Mouse (Mus musculus) CH12.LX (cell line): ENCODE measurements around the gene Fscn1. TPM values are rescaled to one million over a fixed set of nuclear protein-coding genes. Genes with fewer than 3 reads are reported as not detected.

ENCODE experiments used
- DNase-seq: peaks from one replicate; pipeline ENCODE4 v3.0.0-alpha.2; 2013; ENCODE audit errors: extremely low read depth
- H3K27ac ChIP-seq: 2 replicates; pipeline ENCODE4 v1.5.1; 2012; ENCODE audit warnings: low read depth, mild to moderate bottlenecking, control low read depth, moderate library complexity; ENCODE audit not compliant: insufficient read depth
- H3K27me3 ChIP-seq: replicated peaks from 2 replicates; pipeline ENCODE3; 2012; ENCODE audit warnings: inconsistent platforms
- H3K36me3 ChIP-seq, 2 experiments: replicated peaks in 1 of 2; 2 replicates each; pipeline versions ENCODE3 to v1.6.1; 2012; ENCODE audit warnings: inconsistent platforms in 1 of 2, low read length in 1 of 2, mild to moderate bottlenecking in 1 of 2, mixed read lengths in 1 of 2, moderate library complexity in 1 of 2; ENCODE audit not compliant: control insufficient read depth in 1 of 2, insufficient read depth in 1 of 2
- H3K4me1 ChIP-seq, 2 experiments: 2 replicates each; pipeline ENCODE4 v1.6.1; 2012; ENCODE audit warnings: inconsistent platforms in 1 of 2, moderate library complexity in 1 of 2; ENCODE audit not compliant: insufficient read depth in 2 of 2, control insufficient read depth in 1 of 2
- H3K4me2 ChIP-seq: 2 replicates; pipeline ENCODE4 v1.6.1; 2012; ENCODE audit warnings: low read depth, mild to moderate bottlenecking, control low read depth; ENCODE audit not compliant: poor library complexity, insufficient read depth, severe bottlenecking
- H3K4me3 ChIP-seq, 3 experiments: fragments of 150-350 bp in 1 of 3; sonication (generic) in 1 of 3; replicated peaks in 1 of 3; 2 replicates each; pipeline versions ENCODE3 to v1.5.1; 2011 to 2012; ENCODE audit warnings: low read depth in 2 of 3, low read length in 2 of 3, mild to moderate bottlenecking in 2 of 3, moderate library complexity in 2 of 3, control low read depth in 1 of 3, improper control_type of control experiment in 1 of 3, inconsistent platforms in 1 of 3, mixed read lengths in 1 of 3; ENCODE audit not compliant: poor library complexity in 1 of 3
- H3K79me2 ChIP-seq: replicated peaks from 2 replicates; pipeline ENCODE4 v1.6.1; 2012; ENCODE audit warnings: mild to moderate bottlenecking, moderate library complexity; ENCODE audit not compliant: control insufficient read depth, poor library complexity, insufficient read depth, severe bottlenecking; ENCODE audit errors: extremely low read depth
- H3K9ac ChIP-seq: 2 replicates; pipeline ENCODE4 v1.6.1; 2012; ENCODE audit warnings: low read depth, mild to moderate bottlenecking, control low read depth, moderate library complexity; ENCODE audit not compliant: insufficient read depth
- H3K9me3 ChIP-seq: replicated peaks from 2 replicates; pipeline ENCODE3; 2012; ENCODE audit warnings: low read length, inconsistent platforms, mixed read lengths
- BHLHE40 ChIP-seq: IDR thresholded peaks from 2 replicates; pipeline ENCODE4 v1.6.1; 2011; ENCODE audit warnings: mild to moderate bottlenecking, low read depth, low read length, improper control_type of control experiment
- CTCF ChIP-seq, 2 experiments: IDR thresholded peaks in 1 of 2; conservative IDR thresholded peaks in 1 of 2; 2 replicates each; pipeline ENCODE4 v1.5.1; 2011 to 2012; ENCODE audit warnings: low read depth in 2 of 2, low read length in 2 of 2, improper control_type of control experiment in 1 of 2, inconsistent platforms in 1 of 2, mild to moderate bottlenecking in 1 of 2, moderate library complexity in 1 of 2
- E2F4 ChIP-seq: IDR thresholded peaks from 2 replicates; pipeline ENCODE4 v1.6.1; 2011; ENCODE audit warnings: low read depth, low read length, improper control_type of control experiment; ENCODE audit not compliant: insufficient replicate concordance
- KAT2A ChIP-seq: IDR thresholded peaks from 2 replicates; pipeline ENCODE4 v1.6.1; 2012; ENCODE audit warnings: low read length, improper control_type of control experiment, inconsistent platforms; ENCODE audit not compliant: insufficient replicate concordance
- MYC ChIP-seq: IDR thresholded peaks from 2 replicates; pipeline ENCODE4 v1.6.1; 2011; ENCODE audit warnings: low read depth, mild to moderate bottlenecking, improper control_type of control experiment, low read length
- NELFE ChIP-seq: IDR thresholded peaks from 2 replicates; pipeline ENCODE4 v1.6.1; 2011; ENCODE audit warnings: low read depth, low read length, improper control_type of control experiment
- PAX5 ChIP-seq: IDR thresholded peaks from 2 replicates; pipeline ENCODE4 v1.6.1; 2012; ENCODE audit warnings: low read length, inconsistent platforms, mixed read lengths
- RAD21 ChIP-seq: IDR thresholded peaks from 2 replicates; pipeline ENCODE4 v1.6.1; 2011; ENCODE audit warnings: low read depth, mild to moderate bottlenecking, low read length, improper control_type of control experiment, moderate library complexity
- SMC3 ChIP-seq: IDR thresholded peaks from 2 replicates; pipeline ENCODE4 v1.6.1; 2011; ENCODE audit warnings: low read depth, low read length, improper control_type of control experiment
- TBP ChIP-seq: conservative IDR thresholded peaks from 2 replicates; pipeline ENCODE4 v1.6.1; 2011; ENCODE audit warnings: low read depth, low read length, improper control_type of control experiment
- UBTF ChIP-seq: IDR thresholded peaks from 2 replicates; pipeline ENCODE4 v1.6.1; 2012; ENCODE audit warnings: low read depth, mild to moderate bottlenecking, inconsistent platforms, low read length, improper control_type of control experiment, moderate library complexity
- USF1 ChIP-seq: IDR thresholded peaks from 2 replicates; pipeline ENCODE4 v1.6.1; 2014; ENCODE audit warnings: low read depth, mild to moderate bottlenecking, inconsistent platforms, low read length, improper control_type of control experiment
- ZKSCAN1 ChIP-seq: IDR thresholded peaks from 2 replicates; pipeline ENCODE4 v1.6.1; 2012; ENCODE audit warnings: low read depth, inconsistent platforms, low read length, improper control_type of control experiment, borderline replicate concordance
- ZNF384 ChIP-seq: IDR thresholded peaks from 2 replicates; pipeline ENCODE4 v1.6.1; 2012; ENCODE audit warnings: low read depth, low read length, improper control_type of control experiment, inconsistent platforms
- dilution Hi-C: fragments of 300-500 bp; cut with MboI; formaldehyde crosslinking; loops from 2 replicates; pipeline ENCODE4 v1.14.3; 2020; ENCODE audit warnings: low sequenced_read_pairs; ENCODE audit not compliant: extremely low pct_unique_long_range_greater_than_20kb, extremely low pct_ligation_motif_present
- in situ Hi-C: fragments of 300-500 bp; cut with MboI; formaldehyde crosslinking; loops from 3 replicates; pipeline ENCODE4 v1.14.3; 2019; ENCODE audit warnings: low sequenced_read_pairs, low pct_ligation_motif_present, low pct_unique_long_range_greater_than_20kb, mixed read lengths
- polyA plus RNA-seq: library from polyadenylated mRNA; unstranded; fragments of >175 nt; gene quantifications from 2 replicates; pipeline ENCODE4 v1.2.1, GENCODE M21; 2012; ENCODE audit warnings: low read depth; ENCODE audit not compliant: insufficient read length
- total RNA-seq, 2 experiments: library from RNA; depleted of rRNA; stranded (reverse); fragments of 300-350 nt in 1 of 2; fragments of >200 nt in 1 of 2; gene quantifications; 2 replicates each; pipeline ENCODE4 v1.2.3; 2012 to 2014

Fscn1 gene
- total and polyA plus RNA-seq, 3 experiments = 19.7 to 75.7 (median 65.3) TPM

DNA sequence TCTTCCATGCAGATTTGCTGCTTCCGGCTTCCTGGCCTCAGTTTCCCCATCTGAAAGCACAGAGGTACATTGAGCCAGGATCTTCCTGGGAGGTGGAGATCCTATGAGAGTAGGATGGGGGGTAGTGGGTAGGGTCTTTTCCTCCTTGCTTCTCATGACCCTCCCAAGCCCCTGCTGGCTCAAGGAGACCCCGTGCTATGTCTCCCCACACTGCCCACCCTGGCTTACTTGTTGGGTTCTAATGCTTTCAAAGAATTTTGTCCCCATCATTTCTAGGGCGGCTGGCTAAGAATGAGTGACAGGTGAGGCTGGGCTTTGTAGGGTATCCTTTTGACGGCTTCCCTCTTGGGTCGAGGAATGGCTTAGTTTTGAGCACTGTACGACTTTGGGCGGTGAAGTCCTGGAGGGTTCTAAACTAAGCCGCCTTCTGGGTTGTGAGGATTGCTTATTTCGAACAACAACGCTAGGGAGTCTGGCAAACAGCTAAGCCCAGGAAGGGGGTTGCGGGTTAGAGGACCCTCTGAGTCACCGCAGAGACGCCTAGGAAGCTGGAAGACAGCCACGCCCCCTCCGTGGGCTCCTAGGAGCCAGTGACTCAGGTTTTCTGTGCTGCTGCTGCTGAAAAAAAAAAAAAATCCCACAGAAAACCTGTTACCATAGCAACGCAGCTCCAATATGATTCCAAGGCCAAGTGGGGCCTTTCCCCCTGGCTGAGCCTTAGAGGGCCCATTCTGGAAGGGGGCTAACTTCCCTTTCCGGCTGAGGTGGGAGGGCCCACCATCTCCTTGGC lies 3.8 kb downstream of the Fscn1 start:
- in situ Hi-C loops = no loop called here
- H3K9ac ChIP-seq = no peak overlapping the region
- peaks cover 12% of the 10 kb centered on the region for H3K27me3 ChIP-seq
- dilution Hi-C loops = no loop called here
- H3K4me2 ChIP-seq = peak overlapping the region; percentile 47
- TF ChIP-seq UBTF (no peak), ZNF384 (peak; percentile 71)
- H3K9me3 ChIP-seq = peaks cover 11% of the 10 kb centered on the region
- H3K36me3 ChIP-seq = peaks cover 3 to 31% of the 10 kb centered on the region in 2 experiments
- H3K4me1 ChIP-seq = peaks cover 13 to 66% of the 10 kb centered on the region in 2 experiments
- H3K27ac ChIP-seq = no peak overlapping the region
- DNase-seq = no peak
- peak overlapping the region in 2 of 3 experiments; percentile 11 to 36 for H3K4me3 ChIP-seq
- H3K79me2 ChIP-seq = peaks cover 22% of the 10 kb centered on the region

DNA sequence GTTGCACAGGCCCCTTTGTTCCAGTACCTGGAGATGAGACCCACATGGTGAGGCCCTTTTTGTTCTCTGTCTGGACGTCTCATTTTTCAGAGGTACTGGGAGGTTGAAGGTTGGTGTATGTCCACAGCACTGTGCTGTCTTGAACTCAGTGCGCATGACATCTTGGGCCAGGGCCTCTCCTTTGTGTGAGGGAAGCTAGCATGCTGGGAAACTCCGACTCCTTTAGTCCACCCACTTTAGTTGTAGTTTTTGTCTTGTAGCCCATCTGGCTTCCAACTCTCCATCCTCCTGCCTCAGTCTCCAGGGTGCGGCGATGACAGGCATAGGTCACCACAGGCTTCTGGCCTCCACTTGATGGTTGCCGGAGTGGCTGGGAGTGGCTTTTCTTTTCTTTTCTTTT lies 4.5 kb downstream of the Fscn1 start:
- in situ Hi-C loops (no loop called here), dilution Hi-C loops (no loop called here)
- H3K4me3 ChIP-seq = no peak overlapping the region
- H3K9me3 ChIP-seq = peaks cover 11% of the 10 kb centered on the region
- H3K27ac ChIP-seq = no peak overlapping the region
- peaks cover 22% of the 10 kb centered on the region for H3K79me2 ChIP-seq
- H3K4me1 ChIP-seq = peaks cover 7 to 58% of the 10 kb centered on the region in 2 experiments
- H3K36me3 ChIP-seq = peaks cover 7 to 39% of the 10 kb centered on the region in 2 experiments
- no peak for TF ChIP-seq PAX5
- no peak for TF ChIP-seq ZKSCAN1
- TF ChIP-seq RAD21 = no peak
- H3K27me3 ChIP-seq = peaks cover 12% of the 10 kb centered on the region
- no peak for DNase-seq
- no peak overlapping the region for H3K9ac ChIP-seq
- no peak overlapping the region for H3K4me2 ChIP-seq

DNA sequence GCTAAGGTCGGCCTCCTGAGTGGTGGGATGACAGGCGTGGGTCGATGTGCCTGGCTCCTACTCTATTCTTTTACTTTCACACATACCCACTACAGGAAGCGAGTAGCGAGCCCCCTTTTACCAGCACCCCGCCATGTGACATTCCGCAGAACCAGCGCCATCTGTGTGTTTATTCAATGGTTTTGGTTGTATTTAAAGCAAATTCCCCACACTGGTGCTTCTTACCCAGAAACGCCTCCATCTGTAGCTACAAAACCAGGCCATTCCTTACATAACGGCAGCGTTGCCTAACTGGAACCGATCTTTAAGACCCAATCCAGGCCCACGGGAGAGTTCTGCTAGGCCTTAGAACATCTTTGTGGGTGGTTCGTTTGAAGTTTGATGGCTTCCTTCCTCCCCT lies 8.3 kb downstream of the Fscn1 start:
- Histone ChIP-seq H3K79me2 (peaks cover 9% of the 10 kb centered on the region; the same call in 1 of the 2 replicates), H3K4me2 (no peak overlapping the region), H3K27me3 (no peaks in the 10 kb centered on the region), H3K9ac (no peak overlapping the region), H3K4me1 (peaks cover 2 to 25% of the 10 kb centered on the region in 2 experiments), H3K9me3 (peaks cover 6% of the 10 kb centered on the region), H3K4me3 (no peak overlapping the region), H3K36me3 (peaks cover 28 to 74% of the 10 kb centered on the region in 2 experiments), H3K27ac (no peak overlapping the region)
- DNase-seq = no peak
- TF ChIP-seq SMC3 (no peak), KAT2A (no peak), CTCF (conservative IDR thresholded peaks at IDR 0.05 in 1 of 2, IDR thresholded peaks at IDR 0.05 in 1 of 2; ENCODE audit: low read depth in 2 of 2, low read length in 2 of 2) (no peak), E2F4 (no peak), NELFE (no peak), MYC (no peak), USF1 (no peak), TBP (no peak), BHLHE40 (no peak), PAX5 (no peak)
- in situ Hi-C loops (no loop called here), dilution Hi-C loops (no loop called here)
